Mouse (Mus musculus): ENCODE results near the gene Serpina3f. TPM values are rescaled to one million over a fixed set of nuclear protein-coding genes. Genes with fewer than 3 reads are reported as not detected.

Gene Serpina3f
- total RNA-seq (2014; rRNA removed; ENCODE audit: low replicate concordance): not detected in 2 replicates
- polyA plus RNA-seq (2015; fragmentation: Nextera tagmentation; extraction: Ambion mirVana): 0.12 and 0.16 TPM in 2 replicates

GRCm38 (mm10) chr12:104214445-104214753 is at the start of gene Serpina3f:
TSS of gene Serpina3f (plus strand) at chr12:104214544.
- H3K9me3 ChIP-seq (replicated peaks; ENCODE audit: control insufficient read depth, low read length): no peaks in the 10 kb centered on the region

DNA sequence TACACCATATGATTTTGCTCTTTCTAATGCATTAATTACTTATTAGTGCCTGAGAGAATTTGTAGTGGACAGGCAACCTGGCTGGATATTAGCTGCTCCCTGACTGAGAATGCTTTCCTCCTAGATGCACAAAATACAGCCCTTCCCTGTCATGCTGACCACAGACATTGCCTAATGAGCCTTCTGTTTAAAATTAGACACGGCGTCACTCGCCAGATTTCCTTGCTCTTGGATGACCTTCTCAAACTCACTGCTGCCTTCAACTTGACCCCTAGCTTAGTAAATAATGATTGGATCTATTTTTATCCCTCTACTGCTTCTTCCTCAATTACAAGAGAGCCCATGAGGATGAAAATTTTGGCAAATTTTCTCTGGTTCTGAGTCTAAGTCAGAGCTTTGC is 39.6 kb upstream of the Serpina3f start:
- no peak overlapping the region for H3K27ac ChIP-seq (ENCODE audit: low read depth)
- no peaks in the 10 kb centered on the region for H3K9me3 ChIP-seq (replicated peaks; ENCODE audit: control insufficient read depth, low read length)
- H3K9ac ChIP-seq (replicated peaks; ENCODE audit: low read depth, low read length): no peak overlapping the region
- WGBS: 24% methylated on average over 3 of the region's 3 CpGs
- no peak for TF ChIP-seq EP300 (IDR thresholded peaks at IDR 0.05; ENCODE audit: low read depth)
- TF ChIP-seq CTCF (IDR thresholded peaks at IDR 0.05; ENCODE audit: low read depth): no peak
- no peak overlapping the region for H3K4me2 ChIP-seq (ENCODE audit: low read depth, low read length)
- peaks cover 12% of the 10 kb centered on the region for H3K4me1 ChIP-seq (ENCODE audit: control insufficient read depth, insufficient read depth)
- H3K36me3 ChIP-seq (replicated peaks; ENCODE audit: control insufficient read depth, insufficient read depth, low read length): no peaks in the 10 kb centered on the region
- H3K4me3 ChIP-seq (ENCODE audit: low read depth, low read length): no peak overlapping the region
- ATAC-seq (ENCODE audit: insufficient read depth, low read depth) (peak; percentile 49; the same call in 1 of the 2 replicates), DNase-seq (ENCODE audit: low spot score) (peak; percentile 49)
- H3K27me3 ChIP-seq (ENCODE audit: control insufficient read depth, insufficient read depth, low read length): no peaks in the 10 kb centered on the region

More at GRCm38 (mm10) chr12:104214445-104214753, at the start of gene Serpina3f:
- no peak for DNase-seq (ENCODE audit: low spot score)
- Histone ChIP-seq H3K4me3 (ENCODE audit: low read depth, low read length) (no peak within 1 kb of the TSS), H3K9ac (replicated peaks; ENCODE audit: low read depth, low read length) (no peak within 1 kb of the TSS), H3K4me2 (ENCODE audit: low read depth, low read length) (no peak within 1 kb of the TSS), H3K4me1 (ENCODE audit: control insufficient read depth, insufficient read depth) (no peaks in the 10 kb centered on the region), H3K27ac (ENCODE audit: low read depth) (no peak within 1 kb of the TSS), H3K36me3 (replicated peaks; ENCODE audit: control insufficient read depth, insufficient read depth, low read length) (no peaks in the 10 kb centered on the region), H3K27me3 (ENCODE audit: control insufficient read depth, insufficient read depth, low read length) (no peaks in the 10 kb centered on the region)
- ATAC-seq (ENCODE audit: insufficient read depth, low read depth): no peak
- WGBS: 71% methylated on average over 1 of the region's 1 CpGs
- TF ChIP-seq EP300 (IDR thresholded peaks at IDR 0.05; ENCODE audit: low read depth): no peak
- no peak for TF ChIP-seq CTCF (IDR thresholded peaks at IDR 0.05; ENCODE audit: low read depth)

DNA sequence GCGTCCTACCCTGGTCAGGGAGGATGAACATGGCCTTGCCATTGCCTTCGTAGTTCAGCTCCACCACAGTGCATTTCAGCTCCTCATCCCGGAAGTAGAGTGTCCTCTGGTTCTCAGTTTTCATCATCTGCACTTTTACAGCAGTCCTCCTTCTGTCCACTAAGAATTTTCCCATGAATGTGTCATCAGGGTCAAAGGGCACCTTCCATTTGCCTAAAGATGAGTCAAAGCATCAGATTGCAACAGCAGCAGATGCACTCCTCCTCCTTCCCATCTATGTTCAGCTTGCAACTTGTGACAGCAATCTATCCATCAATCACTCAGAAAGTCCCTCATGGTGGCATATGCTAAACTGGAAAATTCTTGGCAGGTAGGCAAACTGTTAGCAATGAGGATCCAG is 38.7 kb upstream of the Serpina3f start:
- no peak for DNase-seq (ENCODE audit: low spot score)
- H3K27me3 ChIP-seq (ENCODE audit: control insufficient read depth, insufficient read depth, low read length): no peaks in the 10 kb centered on the region
- TF ChIP-seq EP300 (IDR thresholded peaks at IDR 0.05; ENCODE audit: low read depth): no peak
- TF ChIP-seq CTCF (IDR thresholded peaks at IDR 0.05; ENCODE audit: low read depth): no peak
- no peak overlapping the region for H3K4me2 ChIP-seq (ENCODE audit: low read depth, low read length)
- ATAC-seq (ENCODE audit: insufficient read depth, low read depth): no peak
- peaks cover 12% of the 10 kb centered on the region for H3K4me1 ChIP-seq (ENCODE audit: control insufficient read depth, insufficient read depth)
- no peaks in the 10 kb centered on the region for H3K36me3 ChIP-seq (replicated peaks; ENCODE audit: control insufficient read depth, insufficient read depth, low read length)
- 78% methylated on average over 3 of the region's 3 CpGs for WGBS
- H3K9me3 ChIP-seq (replicated peaks; ENCODE audit: control insufficient read depth, low read length): no peaks in the 10 kb centered on the region
- no peak overlapping the region for H3K9ac ChIP-seq (replicated peaks; ENCODE audit: low read depth, low read length)
- no peak overlapping the region for H3K4me3 ChIP-seq (ENCODE audit: low read depth, low read length)
- H3K27ac ChIP-seq (ENCODE audit: low read depth): no peak overlapping the region

- Histone ChIP-seq H3K4me2 (ENCODE audit: low read depth, low read length) (no peak overlapping the region), H3K9me3 (replicated peaks; ENCODE audit: control insufficient read depth, low read length) (no peaks in the 10 kb centered on the region), H3K27me3 (ENCODE audit: control insufficient read depth, insufficient read depth, low read length) (peaks cover 14% of the 10 kb centered on the region; the same call in 1 of the 2 replicates), H3K4me1 (ENCODE audit: control insufficient read depth, insufficient read depth) (peaks cover 12% of the 10 kb centered on the region), H3K9ac (replicated peaks; ENCODE audit: low read depth, low read length) (no peak overlapping the region), H3K27ac (ENCODE audit: low read depth) (no peak overlapping the region), H3K4me3 (ENCODE audit: low read depth, low read length) (no peak overlapping the region), H3K36me3 (replicated peaks; ENCODE audit: control insufficient read depth, insufficient read depth, low read length) (no peaks in the 10 kb centered on the region)
- ATAC-seq (ENCODE audit: insufficient read depth, low read depth) (peak; percentile 82), DNase-seq (ENCODE audit: low spot score) (peak; percentile 70)
- no peak for TF ChIP-seq CTCF (IDR thresholded peaks at IDR 0.05; ENCODE audit: low read depth)
- no peak for TF ChIP-seq EP300 (IDR thresholded peaks at IDR 0.05; ENCODE audit: low read depth)
Measured at GRCm38 (mm10) chr12:104178577-104178976, 35.8 kb upstream of the Serpina3f start.

- H3K4me3 ChIP-seq (ENCODE audit: low read depth, low read length): no peak overlapping the region
- no peak overlapping the region for H3K4me2 ChIP-seq (ENCODE audit: low read depth, low read length)
- H3K36me3 ChIP-seq (replicated peaks; ENCODE audit: control insufficient read depth, insufficient read depth, low read length): no peaks in the 10 kb centered on the region
- peaks cover 12% of the 10 kb centered on the region for H3K4me1 ChIP-seq (ENCODE audit: control insufficient read depth, insufficient read depth)
- peaks cover 14% of the 10 kb centered on the region; the same call in 1 of the 2 replicates for H3K27me3 ChIP-seq (ENCODE audit: control insufficient read depth, insufficient read depth, low read length)
- ATAC-seq (ENCODE audit: insufficient read depth, low read depth): peak; percentile 24
- DNase-seq (ENCODE audit: low spot score): no peak
- TF ChIP-seq EP300 (IDR thresholded peaks at IDR 0.05; ENCODE audit: low read depth) (no peak), CTCF (IDR thresholded peaks at IDR 0.05; ENCODE audit: low read depth) (no peak)
- no peak overlapping the region for H3K27ac ChIP-seq (ENCODE audit: low read depth)
- no peak overlapping the region for H3K9ac ChIP-seq (replicated peaks; ENCODE audit: low read depth, low read length)
- no peaks in the 10 kb centered on the region for H3K9me3 ChIP-seq (replicated peaks; ENCODE audit: control insufficient read depth, low read length)
- WGBS: 50% methylated on average over 2 of the region's 2 CpGs
Measured at GRCm38 (mm10) chr12:104178987-104179386, 35.4 kb upstream of the Serpina3f start.

- WGBS: 71% methylated on average over 4 of the region's 4 CpGs
- H3K4me1 ChIP-seq (ENCODE audit: control insufficient read depth, insufficient read depth): no peaks in the 10 kb centered on the region
- no peak for ATAC-seq (ENCODE audit: insufficient read depth, low read depth)
- H3K9ac ChIP-seq (replicated peaks; ENCODE audit: low read depth, low read length): no peak overlapping the region
- TF ChIP-seq CTCF (IDR thresholded peaks at IDR 0.05; ENCODE audit: low read depth) (no peak), EP300 (IDR thresholded peaks at IDR 0.05; ENCODE audit: low read depth) (no peak)
- peaks cover 14% of the 10 kb centered on the region; the same call in 1 of the 2 replicates for H3K27me3 ChIP-seq (ENCODE audit: control insufficient read depth, insufficient read depth, low read length)
- no peak overlapping the region for H3K4me2 ChIP-seq (ENCODE audit: low read depth, low read length)
- H3K4me3 ChIP-seq (ENCODE audit: low read depth, low read length): no peak overlapping the region
- no peak for DNase-seq (ENCODE audit: low spot score)
- H3K27ac ChIP-seq (ENCODE audit: low read depth): no peak overlapping the region
- H3K36me3 ChIP-seq (replicated peaks; ENCODE audit: control insufficient read depth, insufficient read depth, low read length): no peaks in the 10 kb centered on the region
- H3K9me3 ChIP-seq (replicated peaks; ENCODE audit: control insufficient read depth, low read length): no peaks in the 10 kb centered on the region
Measured at GRCm38 (mm10) chr12:104185046-104185445, 29.3 kb upstream of the Serpina3f start.
